Mouse (Mus musculus): ENCODE results near the gene Csrnp3.

Gene Csrnp3

GRCm38 (mm10) chr2:65870919-65871582, 25.5 kb downstream of the Csrnp3 start:
- in situ Hi-C loops (cut with MboI, MseI) = no loop called here

- in situ Hi-C loops (cut with MboI, MseI) = no loop called here
Measured at GRCm38 (mm10) chr2:65891590-65891989, 46.0 kb downstream of the Csrnp3 start.

DNA sequence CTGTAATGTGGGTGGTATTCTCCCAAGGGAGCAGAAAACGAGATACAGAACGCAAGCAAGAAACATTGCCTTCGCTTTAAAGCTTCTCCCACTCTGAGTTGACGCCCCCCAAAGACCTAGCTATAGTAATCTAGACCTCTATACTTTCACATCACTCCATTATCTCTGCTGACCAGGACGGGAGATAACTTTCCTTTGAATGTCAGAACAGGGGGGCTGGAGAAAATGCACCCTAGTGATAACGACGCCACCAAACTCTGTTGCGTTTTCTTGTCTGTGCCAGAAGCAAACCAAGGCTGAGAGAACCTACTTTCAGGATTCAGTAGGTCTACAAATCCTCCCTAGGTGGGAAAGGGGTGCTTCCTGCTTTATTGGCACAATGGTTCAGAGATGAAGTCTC, 47.7 kb downstream of the Csrnp3 start:
- in situ Hi-C loops (cut with MboI, MseI) = no loop called here

DNA sequence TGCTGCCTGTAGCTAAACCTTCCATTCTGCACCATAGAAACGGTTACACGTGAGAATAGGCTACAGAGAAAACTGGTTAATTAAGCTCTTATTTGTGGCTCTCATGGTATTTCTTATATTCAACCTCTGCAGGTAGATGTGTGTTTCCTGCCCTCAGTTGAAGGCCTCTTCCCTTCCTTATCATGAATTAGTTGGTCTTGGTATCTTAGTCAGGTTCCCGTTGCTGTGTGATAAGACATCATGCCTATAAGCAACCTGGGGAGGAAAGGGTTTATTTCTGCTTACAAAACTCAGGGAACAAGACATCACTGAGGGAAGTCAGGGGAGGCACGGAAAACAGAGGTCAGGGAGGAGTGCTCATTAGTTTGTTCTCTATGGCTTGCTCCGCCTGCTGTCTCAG, 48.7 kb downstream of the Csrnp3 start:
- in situ Hi-C loops (cut with MboI, MseI) = no loop called here

- in situ Hi-C loops (cut with MboI, MseI) = no loop called here
Measured at GRCm38 (mm10) chr2:65896542-65896941, 51.0 kb downstream of the Csrnp3 start.

DNA sequence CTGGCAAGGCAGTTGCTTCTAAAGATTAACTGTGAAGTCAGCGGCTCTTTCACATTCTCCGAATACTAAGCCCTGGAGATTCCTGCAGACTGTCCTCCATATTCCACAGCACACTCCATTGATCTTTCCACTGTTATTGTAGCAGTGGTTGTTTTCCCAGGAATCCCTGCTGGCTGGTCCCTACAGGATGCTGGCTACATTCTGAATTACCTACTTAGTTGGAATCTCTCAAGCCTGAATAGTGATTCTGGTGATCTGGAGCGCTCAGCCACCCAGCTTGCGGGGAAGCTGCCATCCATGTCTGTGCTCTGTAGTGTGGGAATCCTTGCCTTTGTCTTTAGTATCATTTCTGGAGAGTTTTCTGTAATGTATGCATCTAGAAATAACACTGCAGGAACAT, 51.5 kb downstream of the Csrnp3 start:
- in situ Hi-C loops (cut with MboI, MseI) = no loop called here

DNA sequence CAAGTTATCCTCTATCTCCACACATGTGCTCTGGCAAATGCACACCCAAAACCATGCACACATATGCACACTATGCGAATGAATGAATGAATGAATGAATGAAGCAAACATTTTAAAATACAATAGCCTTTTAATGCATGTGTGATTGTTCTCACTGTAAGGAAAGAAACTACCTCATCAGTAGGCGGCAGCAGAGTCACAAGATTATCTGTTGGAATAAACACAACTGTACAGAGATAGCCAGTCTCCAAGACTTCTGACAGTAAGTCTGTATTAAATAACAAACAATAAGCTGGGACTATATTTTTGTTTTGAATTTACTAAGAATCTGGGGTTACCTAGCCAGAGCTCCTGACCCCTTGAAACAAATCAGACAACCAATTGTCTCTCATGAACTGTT, 53.9 kb downstream of the Csrnp3 start:
- in situ Hi-C loops (cut with MboI, MseI) = no loop called here

DNA sequence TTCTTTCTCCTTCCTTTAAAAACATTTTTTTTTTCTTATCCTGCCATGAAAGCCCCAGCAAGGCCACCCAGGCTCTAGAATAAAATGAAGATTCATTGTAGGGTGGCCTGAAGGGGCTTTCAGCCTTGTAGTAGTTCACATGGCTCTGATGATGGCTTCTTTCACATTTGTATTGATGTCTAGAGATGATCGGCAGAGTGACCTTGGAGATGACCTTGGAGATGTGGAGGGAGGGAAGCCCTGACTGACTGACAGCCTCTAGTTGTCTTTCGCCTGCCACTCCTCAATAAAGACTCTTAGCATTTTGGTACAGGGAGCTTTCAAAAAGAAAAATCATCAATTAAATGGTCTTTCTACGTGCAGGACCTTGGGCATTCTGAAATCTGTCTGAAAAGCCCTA, 63.0 kb downstream of the Csrnp3 start:
- in situ Hi-C loops (cut with MboI, MseI) = no loop called here

DNA sequence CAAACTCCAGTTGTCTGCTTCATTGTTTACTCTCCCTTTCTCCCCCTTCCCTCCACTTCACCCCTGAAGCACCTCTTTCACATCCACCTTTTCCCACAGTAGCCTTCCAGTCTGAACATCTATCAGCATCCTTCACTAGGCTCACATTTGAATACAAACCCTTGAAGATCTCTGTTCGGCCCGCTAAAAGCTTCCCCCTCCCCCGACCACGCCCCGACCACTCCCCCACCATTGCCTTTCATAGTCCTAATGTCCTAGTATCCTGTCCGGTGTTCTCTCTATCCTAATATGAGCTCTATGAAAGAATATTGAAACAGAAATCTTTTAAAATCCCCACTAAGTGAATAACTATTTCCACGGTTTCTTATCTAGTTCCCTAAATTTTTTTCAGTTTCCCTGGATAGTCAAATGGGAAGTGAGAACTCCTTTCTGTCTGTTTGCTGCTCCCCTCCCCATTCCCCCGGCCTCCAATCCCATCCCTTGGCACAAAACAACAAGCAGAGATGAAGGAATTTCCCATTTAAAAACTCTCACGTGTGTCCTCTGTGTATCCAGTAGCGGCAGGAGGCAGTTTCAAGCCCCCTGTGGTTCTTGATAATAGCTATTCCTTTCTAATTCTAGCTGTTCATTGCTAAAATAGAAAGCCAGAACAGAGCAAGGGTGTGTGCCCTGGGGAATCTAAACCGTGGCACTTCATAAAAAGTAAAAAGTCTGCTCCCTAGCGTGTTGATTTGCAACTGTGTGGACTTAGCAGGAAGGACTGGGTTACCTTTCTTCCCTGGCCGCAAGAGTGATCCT, 64.4 kb downstream of the Csrnp3 start:
- in situ Hi-C loops (cut with MboI, MseI) = no loop called here

DNA sequence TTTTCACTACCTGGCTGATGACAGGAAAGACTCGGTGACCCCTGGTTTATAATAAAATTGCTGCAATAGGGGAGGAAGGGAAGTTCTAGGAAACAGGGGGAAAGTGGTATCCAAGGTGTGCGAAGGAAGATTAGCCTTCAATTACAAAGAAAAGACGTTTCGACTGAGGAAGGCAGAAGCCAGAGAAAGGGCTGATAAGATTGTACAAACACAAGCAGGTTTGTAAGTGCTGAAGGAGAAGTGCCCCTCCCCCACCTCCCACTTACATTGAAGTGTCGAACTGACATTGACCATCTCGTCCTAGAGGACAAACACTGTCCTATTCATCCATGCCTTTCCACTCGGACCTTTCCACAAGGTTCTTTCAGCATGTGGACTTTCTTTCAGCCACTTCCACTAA, 70.4 kb downstream of the Csrnp3 start:
- in situ Hi-C loops (cut with MboI, MseI) = no loop called here

- in situ Hi-C loops (cut with MboI, MseI) = no loop called here
Measured at GRCm38 (mm10) chr2:65920651-65921412, 75.3 kb downstream of the Csrnp3 start.

GRCm38 (mm10) chr2:65925363-65925941, 79.9 kb downstream of the Csrnp3 start:
- in situ Hi-C loops (cut with MboI, MseI) = no loop called here

GRCm38 (mm10) chr2:65926935-65927708, 81.6 kb downstream of the Csrnp3 start:
- in situ Hi-C loops (cut with MboI, MseI) = no loop called here

DNA sequence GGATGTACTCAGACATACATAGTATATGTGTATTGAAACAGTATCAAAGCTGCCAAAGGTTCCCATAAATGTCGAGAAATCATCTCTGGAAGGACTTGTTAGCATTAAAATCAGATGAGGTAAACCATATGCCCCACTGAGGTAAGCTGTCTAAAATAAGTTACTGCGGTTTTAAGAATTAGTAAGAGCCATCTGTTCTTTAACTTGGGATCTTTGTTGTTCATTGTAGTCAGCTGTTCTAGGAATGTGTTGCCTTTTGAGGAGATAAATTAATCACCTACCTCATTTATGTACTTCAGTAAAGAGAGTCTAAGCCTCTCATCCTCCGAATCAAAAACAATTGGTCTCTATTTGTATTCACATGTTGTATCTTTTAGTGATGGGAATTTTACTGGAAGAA, 83.7 kb downstream of the Csrnp3 start:
- in situ Hi-C loops (cut with MboI, MseI) = no loop called here

DNA sequence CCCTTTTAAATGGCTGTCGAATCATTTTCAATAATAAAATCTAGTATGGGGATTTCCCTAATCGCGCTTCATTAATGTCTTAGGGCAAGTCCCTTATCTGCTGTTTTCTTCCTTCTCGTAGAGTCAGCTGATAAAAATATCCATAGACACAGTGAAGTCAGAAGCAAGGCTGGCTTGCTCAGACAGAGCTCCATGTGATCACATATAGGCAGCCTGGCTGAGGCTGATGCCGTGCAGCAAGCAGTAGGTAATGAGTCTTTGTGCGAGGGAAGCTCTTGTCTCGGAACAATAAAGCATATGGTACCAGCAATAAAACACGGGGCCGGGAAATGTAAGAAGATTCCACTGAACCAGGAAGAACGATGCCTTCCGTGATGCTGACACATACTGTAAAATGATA, 84.4 kb downstream of the Csrnp3 start:
- in situ Hi-C loops (cut with MboI, MseI) = no loop called here

DNA sequence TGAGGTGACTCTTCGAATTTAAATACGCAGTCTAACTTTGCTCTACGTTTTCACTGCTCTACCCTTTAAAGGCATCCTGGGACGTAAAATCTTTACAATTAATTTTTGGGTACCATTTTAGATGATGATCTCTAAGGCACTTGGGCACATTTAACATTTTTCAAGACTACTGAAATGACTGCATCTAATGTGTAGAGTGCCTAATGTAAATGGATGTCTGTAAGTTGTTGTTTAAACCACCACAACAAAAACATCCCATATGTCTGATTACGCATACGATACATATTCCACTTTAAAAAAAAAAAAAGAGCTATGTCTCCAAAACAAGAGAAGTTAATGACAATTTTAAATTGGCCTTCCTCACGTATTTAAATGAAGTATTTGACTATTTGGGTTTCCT, 85.7 kb downstream of the Csrnp3 start:
- in situ Hi-C loops (cut with MboI, MseI) = no loop called here

- in situ Hi-C loops (cut with MboI, MseI) = no loop called here
Measured at GRCm38 (mm10) chr2:65931841-65932311, 86.3 kb downstream of the Csrnp3 start.

DNA sequence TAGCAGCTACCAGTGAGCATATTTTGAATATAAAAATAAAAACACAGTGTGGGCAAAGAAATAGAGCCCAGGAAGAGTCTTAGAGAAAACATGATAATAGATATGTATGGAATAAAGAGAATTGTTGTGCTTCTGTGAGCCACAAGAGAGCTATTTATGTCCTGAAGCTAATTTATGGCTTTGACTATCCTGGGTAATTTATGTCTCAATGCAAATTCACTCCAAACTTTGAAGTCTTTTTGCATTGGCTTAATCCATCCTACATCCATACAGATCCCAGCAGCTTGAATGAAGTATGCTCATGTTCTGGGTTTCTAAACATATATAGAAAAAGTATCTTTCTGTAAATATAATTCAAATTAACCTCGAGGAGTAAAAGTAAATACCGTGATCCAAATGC, 88.5 kb downstream of the Csrnp3 start:
- in situ Hi-C loops (cut with MboI, MseI) = no loop called here

DNA sequence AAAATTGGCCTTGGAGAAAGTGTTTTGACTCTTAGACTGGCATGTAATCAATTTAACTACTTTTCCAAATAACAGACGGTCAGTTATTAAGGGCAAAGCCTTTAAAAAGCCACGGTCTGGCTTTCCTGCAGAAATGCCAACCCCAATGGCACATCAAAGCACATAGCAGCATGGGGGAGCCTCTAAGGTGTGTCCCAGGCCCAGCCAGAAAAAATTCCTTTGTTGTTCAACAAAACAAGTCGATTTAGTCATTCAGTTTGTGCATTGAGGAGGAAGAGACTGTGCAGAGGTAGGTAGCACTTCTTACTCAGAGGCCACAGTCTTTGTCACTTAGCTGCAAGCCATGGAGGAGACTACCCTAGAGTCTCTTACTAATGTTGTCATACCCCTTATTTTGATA, 93.3 kb downstream of the Csrnp3 start:
- in situ Hi-C loops (cut with MboI, MseI) = no loop called here

DNA sequence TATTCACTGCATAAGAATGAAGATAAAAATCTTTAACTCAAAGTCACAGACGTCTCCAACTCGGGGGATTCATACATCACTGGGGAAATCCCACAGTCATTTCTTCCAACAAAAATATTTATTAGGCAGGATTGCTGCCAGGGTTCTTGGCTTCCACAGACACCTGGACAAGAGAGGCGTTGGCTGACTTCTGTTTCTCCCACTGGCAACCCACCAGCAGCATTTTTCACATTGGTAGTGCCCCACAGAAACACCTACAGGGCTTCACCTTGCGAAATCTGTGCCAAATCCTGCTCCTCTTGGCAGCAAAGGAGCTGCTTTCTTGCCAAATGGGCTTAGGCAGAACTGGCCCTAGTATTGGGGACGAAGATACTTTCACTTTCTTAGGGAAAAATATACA, 94.8 kb downstream of the Csrnp3 start:
- in situ Hi-C loops (cut with MboI, MseI) = no loop called here

- in situ Hi-C loops (cut with MboI, MseI) = no loop called here
Measured at GRCm38 (mm10) chr2:65942346-65942745, 96.8 kb downstream of the Csrnp3 start.
